Mouse (Mus musculus) adrenal gland, adult (tissue): ENCODE measurements around the gene N4bp1.

Experiments used
- DNase-seq, 2 experiments: peaks; one replicate each; pipeline ENCODE4 v3.0.0; 2022 to 2023; ENCODE audit warnings: low spot score in 1 of 2; ENCODE audit not compliant: inconsistent age in 2 of 2

The N4bp1 gene

GRCm38 (mm10) chr8:86769945-86770715, 114.9 kb downstream of the N4bp1 start:
- DNase-seq, result peak in 1 of 2 experiments; percentile 58

DNA sequence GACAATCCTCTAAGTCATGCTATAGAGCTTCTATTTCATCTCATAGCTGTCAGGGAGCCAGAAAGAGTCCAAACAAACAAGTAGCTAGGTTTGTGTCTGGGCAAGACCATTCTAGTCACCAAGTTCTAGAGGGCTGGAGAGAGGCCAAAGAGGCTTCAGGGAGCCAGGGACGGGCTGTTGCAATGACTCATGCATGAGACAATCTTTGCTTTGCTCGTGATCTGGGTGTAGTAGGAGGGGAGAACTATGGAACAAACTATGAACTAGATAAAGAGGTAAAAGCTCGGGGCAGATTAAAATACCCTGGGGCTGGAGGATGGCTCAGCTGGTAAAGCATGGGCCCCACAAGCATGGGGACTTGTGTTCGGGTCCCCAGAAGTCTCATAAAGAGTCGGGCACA, 116.6 kb downstream of the N4bp1 start:
- peak; percentile 84 to 93 for DNase-seq

DNA sequence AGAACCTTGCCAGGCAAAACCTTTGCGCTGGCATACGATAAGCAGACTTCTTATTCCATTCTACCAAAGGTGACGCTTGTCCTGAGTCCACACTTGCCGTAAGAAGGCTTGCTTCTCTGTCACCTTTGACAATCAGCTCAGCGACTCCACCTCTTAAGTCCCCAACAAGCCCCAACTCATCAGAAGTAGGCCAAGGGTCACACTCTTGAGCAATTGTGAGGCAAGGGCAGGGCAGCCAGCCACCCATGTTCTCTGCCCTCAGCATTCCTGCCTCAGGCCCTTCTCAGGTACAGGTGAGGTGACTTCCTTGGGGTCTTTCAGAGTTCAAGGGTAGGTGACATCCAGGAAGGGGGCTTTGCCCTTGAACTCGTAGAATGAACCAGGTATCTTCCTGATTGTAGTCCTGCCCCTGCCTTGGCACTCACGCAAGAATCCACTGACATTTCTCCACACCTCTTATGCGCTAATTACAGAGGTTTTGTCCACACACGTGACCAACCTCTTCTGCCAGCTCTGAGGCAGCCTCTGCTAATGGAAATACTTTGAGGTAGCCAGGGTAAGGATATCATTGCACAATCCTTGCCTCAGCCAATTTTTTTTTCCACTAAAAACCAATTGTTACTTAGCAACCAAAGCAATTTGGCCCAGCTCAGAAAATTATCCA, 118.4 kb downstream of the N4bp1 start:
- DNase-seq, result peak in 1 of 2 experiments; percentile 71

- no peak for DNase-seq
These were observed 119.4 kb downstream of the N4bp1 start for GRCm38 (mm10) chr8:86765669-86766068.

- no peak for DNase-seq
These were observed 119.9 kb downstream of the N4bp1 start for GRCm38 (mm10) chr8:86765155-86765554.

DNA sequence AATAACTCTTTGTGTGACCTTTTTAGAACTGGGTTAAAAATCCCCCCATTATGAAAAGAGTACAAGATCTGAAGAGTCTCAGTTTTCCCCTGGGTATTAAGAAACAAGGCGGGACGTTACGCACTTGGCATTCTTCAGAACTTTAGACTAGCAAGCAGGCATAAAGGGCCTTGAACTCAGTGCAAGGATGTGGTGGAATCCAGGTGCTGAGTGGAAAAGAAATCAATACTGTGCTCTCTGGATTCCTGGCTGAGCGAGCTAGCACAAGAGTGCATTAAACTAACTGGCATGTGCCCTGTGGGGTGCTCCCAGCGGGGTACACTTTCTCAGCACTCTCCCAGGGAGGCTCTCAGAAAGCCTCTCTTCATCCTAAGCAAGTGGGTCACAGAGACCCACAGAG, 122.3 kb downstream of the N4bp1 start:
- no peak for DNase-seq

GRCm38 (mm10) chr8:86760746-86761145, 124.3 kb downstream of the N4bp1 start:
- DNase-seq, result no peak

DNA sequence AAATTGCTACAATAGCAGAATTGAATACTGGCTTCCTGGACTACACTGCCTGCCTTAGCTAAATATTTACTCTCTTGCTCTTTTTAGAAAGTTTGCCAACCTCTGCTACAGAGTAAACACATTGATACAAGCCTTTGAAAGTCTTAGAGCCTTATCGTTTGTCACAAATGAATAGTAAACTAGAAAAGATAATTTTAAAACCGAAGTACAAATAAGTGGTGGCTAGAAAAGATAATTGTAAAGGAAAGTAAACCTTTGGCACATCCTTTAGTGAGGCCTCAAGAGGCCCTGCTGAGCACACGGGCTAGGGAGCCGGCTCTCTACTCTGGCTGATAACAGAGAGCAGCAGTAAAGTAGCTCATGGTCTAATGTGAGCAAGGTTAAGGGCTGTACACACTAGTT, 126.0 kb downstream of the N4bp1 start:
- DNase-seq, result no peak

DNA sequence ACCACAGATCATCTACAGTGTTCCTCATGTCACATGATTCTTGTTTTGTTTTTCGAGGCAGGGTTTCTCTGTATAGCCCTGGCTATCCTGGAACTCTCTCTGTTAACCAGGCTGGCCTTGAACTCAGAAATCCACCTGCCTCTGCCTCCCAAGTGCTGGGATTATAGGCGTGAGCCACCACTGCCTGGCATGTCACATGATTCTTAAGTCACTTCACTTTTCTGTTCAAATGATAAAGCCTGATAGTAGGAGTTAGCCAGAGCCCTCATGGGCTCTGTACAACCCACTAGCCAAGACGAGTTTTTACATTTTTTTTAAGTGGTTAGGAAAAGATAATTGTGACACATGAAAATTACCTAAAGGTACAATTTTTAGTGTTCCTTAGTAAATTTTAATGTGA, 126.4 kb downstream of the N4bp1 start:
- DNase-seq, result no peak
